Mouse (Mus musculus) bone marrow macrophage, adult 2 months (primary cell): ENCODE results near the gene Rictor. TPM values are rescaled to one million over a fixed set of nuclear protein-coding genes. Genes with fewer than 3 reads are reported as not detected.

Experiments
- H3K27ac ChIP-seq: 2 replicates; pipeline ENCODE4 v1.5.1; 2012; ENCODE audit warnings: low read depth, low read length; ENCODE audit not compliant: insufficient read depth
- H3K4me1 ChIP-seq: 2 replicates; pipeline ENCODE4 v1.6.1; 2012; ENCODE audit warnings: low read length; ENCODE audit not compliant: control insufficient read depth, insufficient read depth
- H3K4me3 ChIP-seq: 2 replicates; pipeline ENCODE4 v1.5.1; 2012; ENCODE audit warnings: mild to moderate bottlenecking, low read length, moderate library complexity; ENCODE audit not compliant: insufficient read depth
- CTCF ChIP-seq: IDR thresholded peaks from 2 replicates; pipeline ENCODE4 v1.5.1; 2012; ENCODE audit warnings: low read depth, mild to moderate bottlenecking, low read length, moderate library complexity
- POLR2A ChIP-seq: IDR thresholded peaks from 2 replicates; pipeline ENCODE4 v1.6.1; 2012; ENCODE audit warnings: mild to moderate bottlenecking, low read depth, low read length, borderline replicate concordance
- polyA plus RNA-seq: library from polyadenylated mRNA; stranded (reverse); fragments of >200 nt; gene quantifications from 2 replicates; pipeline ENCODE4 v1.2.4, GENCODE M21; 2012; ENCODE audit not compliant: missing spikeins, insufficient read depth, insufficient read length

The Rictor gene
- 12.9 and 13.5 TPM in 2 replicates for polyA plus RNA-seq

- peak within 1 kb of the TSS; percentile 67 for H3K4me3 ChIP-seq
- H3K4me1 ChIP-seq = peaks cover 16% of the 10 kb centered on the region
- TF ChIP-seq POLR2A = no peak
- TF ChIP-seq CTCF = no peak
- H3K27ac ChIP-seq = 0 out of 2 replicates have a peak within 1 kb of the TSS, but pooled peaks have one; percentile 29
Measured at GRCm38 (mm10) chr15:6707936-6708525, at the start of gene Rictor. TSS of gene Rictor (plus strand) at chr15:6708379.

DNA sequence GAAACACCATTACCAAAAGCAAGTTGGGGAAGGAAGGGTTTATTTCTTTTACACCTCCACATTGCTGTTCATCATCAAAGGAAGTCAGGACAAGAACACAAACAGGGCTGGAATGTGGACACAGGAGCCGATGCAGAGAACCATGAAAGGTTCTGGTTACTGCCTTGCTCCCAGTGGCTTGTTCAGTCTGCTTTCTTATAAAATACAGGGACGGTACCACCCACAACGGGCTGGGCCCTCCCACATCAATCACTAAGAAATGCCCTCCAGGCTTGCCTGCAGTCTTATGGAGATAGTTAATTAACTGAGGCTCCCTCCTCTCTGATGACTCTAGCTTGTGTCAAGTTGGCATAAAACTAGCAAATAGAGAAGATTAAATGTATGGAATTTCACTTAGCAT is 46.2 kb upstream of the Rictor start:
- no peak for TF ChIP-seq CTCF
- no peak for TF ChIP-seq POLR2A
- Histone ChIP-seq H3K4me1 (no peaks in the 10 kb centered on the region), H3K27ac (no peak overlapping the region), H3K4me3 (no peak overlapping the region)

DNA sequence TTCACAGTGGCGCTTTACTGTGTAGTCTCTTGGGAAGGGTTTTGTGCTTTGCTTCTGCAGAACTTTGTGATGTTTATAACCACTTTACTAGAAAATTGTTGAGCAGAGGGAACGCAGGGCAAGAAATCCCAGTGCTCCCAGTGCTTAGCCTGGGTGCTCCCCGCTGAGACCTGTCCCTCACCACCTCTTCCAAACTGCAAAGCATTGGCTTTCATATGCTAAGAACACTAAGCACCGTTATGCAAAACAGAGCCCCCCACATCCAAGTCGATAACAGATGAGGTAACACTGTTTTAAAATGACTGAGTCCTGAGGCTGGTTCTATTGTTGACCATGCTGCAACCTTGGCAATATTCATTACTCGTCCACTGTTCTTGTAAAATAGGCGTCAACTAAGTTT is 44.2 kb upstream of the Rictor start:
- Histone ChIP-seq H3K4me1 (no peaks in the 10 kb centered on the region), H3K4me3 (no peak overlapping the region), H3K27ac (no peak overlapping the region)
- TF ChIP-seq POLR2A (no peak), CTCF (no peak)

DNA sequence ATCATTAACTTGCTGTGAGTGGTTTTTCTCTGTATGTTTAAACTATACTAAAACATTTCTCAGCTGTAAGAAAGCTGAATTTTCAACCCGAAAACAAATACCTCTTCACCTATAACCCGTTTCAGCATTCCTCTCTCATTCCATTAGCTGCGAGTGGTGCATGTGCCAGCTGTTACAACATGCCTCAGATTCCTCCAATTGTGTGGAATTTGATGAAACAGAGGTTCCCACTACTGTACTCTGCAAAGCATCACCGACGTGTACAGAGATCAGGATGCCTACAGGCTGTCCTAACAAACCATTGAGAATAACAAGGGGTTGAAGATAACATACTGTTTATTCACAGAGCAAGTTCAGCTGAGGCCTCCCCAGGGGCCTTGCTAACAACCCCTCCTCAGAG is 42.1 kb upstream of the Rictor start:
- TF ChIP-seq POLR2A (no peak), CTCF (no peak)
- H3K4me3 ChIP-seq = no peak overlapping the region
- H3K27ac ChIP-seq = no peak overlapping the region
- no peaks in the 10 kb centered on the region for H3K4me1 ChIP-seq

GRCm38 (mm10) chr15:6668793-6669437 is 39.3 kb upstream of the Rictor start:
- TF ChIP-seq POLR2A (no peak), CTCF (no peak)
- H3K27ac ChIP-seq = no peak overlapping the region
- no peaks in the 10 kb centered on the region for H3K4me1 ChIP-seq
- H3K4me3 ChIP-seq = no peak overlapping the region

DNA sequence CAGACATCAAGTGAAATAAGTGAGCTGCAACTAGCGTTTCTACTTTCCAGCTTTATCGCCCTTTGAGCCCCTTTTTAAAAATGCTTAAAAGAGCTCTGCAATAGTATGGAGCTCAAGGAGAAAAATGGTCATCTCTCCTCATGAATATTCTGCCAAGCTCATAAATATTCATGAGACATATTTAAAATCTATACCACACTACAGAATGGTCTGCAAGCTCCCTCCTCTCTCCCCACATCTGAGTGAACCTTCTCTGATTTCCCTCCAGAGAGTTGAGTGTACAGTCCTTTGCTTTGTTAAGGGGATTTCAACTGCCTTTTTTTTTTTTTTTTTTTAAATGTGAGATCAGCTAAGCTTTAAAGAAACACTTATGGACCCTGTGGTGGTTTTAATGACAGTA is 29.7 kb upstream of the Rictor start:
- H3K4me1 ChIP-seq = no peaks in the 10 kb centered on the region

GRCm38 (mm10) chr15:6702164-6702563 is 6.0 kb upstream of the Rictor start:
- H3K27ac ChIP-seq = no peak overlapping the region
- TF ChIP-seq POLR2A (no peak), CTCF (no peak)

More for the DNA sequence above, 29.7 kb upstream of the Rictor start:
- H3K4me3 ChIP-seq = no peak overlapping the region
- no peak overlapping the region for H3K27ac ChIP-seq
- TF ChIP-seq POLR2A (no peak), CTCF (no peak)

GRCm38 (mm10) chr15:6705351-6705901 is 2.8 kb upstream of the Rictor start:
- peak overlapping the region; percentile 57 for H3K4me3 ChIP-seq
- no peak overlapping the region for H3K27ac ChIP-seq

More at GRCm38 (mm10) chr15:6702164-6702563, 6.0 kb upstream of the Rictor start:
- Histone ChIP-seq H3K4me3 (no peak overlapping the region), H3K4me1 (no peaks in the 10 kb centered on the region)

GRCm38 (mm10) chr15:6707551-6707935 is 636 bp upstream of the Rictor start:
- peak overlapping the region; percentile 67 for H3K4me3 ChIP-seq
- no peak for TF ChIP-seq POLR2A
- TF ChIP-seq CTCF = no peak
- H3K27ac ChIP-seq = no peak overlapping the region
- H3K4me1 ChIP-seq = peaks cover 14% of the 10 kb centered on the region

More at GRCm38 (mm10) chr15:6705351-6705901, 2.8 kb upstream of the Rictor start:
- TF ChIP-seq CTCF = no peak
- no peak for TF ChIP-seq POLR2A
- H3K4me1 ChIP-seq = peaks cover 5% of the 10 kb centered on the region; the same call in 1 of the 2 replicates
